Mouse (Mus musculus) heart, postnatal 10 days (tissue): ENCODE data around the gene Alox5. TPM values are rescaled to one million over a fixed set of nuclear protein-coding genes. Genes with fewer than 3 reads are reported as not detected.

Experiments
- DNase-seq, 2 experiments: peaks; one replicate each; pipeline ENCODE4 v3.0.0; 2021
- intact Hi-C: fragments of 180-260 bp; cut with DNase I; formaldehyde crosslinking; loops from one replicate; pipeline ENCODE4 v1.15.1; 2025
- total RNA-seq, 2 experiments: library from RNA; stranded (reverse); gene quantifications; 2 replicates each; pipeline ENCODE4 v1.2.3; 2021

The Alox5 gene
- total RNA-seq, 2 experiments from 2014 or later, result 4.3 to 4.6 TPM

GRCm38 (mm10) chr6:116388068-116388467, 72.9 kb downstream of the Alox5 start:
- intact Hi-C loops, result no loop called here
- DNase-seq, result no peak

- intact Hi-C loops, result no loop called here
- DNase-seq, result no peak
Measured at GRCm38 (mm10) chr6:116386506-116386905, 74.5 kb downstream of the Alox5 start.

DNA sequence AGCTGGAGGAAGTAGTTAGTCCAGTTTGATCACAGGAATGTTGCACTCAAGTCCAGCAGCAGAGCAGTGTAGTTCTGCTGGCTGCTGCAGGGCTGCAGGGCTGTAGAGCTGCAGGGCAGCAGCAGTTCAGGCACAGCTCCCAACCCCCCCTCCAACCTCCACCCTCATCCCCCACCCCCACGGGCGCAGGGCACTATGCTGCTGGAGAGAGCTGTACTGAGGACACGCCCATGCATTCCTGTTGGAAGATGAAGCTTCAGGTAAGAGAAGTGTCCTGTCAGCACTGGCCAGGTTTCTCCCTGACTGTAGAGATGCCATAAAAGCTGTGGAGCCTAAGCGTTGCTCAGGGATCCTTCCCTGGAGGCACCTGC, 74.9 kb downstream of the Alox5 start:
- intact Hi-C loops, result no loop called here
- DNase-seq, result no peak

DNA sequence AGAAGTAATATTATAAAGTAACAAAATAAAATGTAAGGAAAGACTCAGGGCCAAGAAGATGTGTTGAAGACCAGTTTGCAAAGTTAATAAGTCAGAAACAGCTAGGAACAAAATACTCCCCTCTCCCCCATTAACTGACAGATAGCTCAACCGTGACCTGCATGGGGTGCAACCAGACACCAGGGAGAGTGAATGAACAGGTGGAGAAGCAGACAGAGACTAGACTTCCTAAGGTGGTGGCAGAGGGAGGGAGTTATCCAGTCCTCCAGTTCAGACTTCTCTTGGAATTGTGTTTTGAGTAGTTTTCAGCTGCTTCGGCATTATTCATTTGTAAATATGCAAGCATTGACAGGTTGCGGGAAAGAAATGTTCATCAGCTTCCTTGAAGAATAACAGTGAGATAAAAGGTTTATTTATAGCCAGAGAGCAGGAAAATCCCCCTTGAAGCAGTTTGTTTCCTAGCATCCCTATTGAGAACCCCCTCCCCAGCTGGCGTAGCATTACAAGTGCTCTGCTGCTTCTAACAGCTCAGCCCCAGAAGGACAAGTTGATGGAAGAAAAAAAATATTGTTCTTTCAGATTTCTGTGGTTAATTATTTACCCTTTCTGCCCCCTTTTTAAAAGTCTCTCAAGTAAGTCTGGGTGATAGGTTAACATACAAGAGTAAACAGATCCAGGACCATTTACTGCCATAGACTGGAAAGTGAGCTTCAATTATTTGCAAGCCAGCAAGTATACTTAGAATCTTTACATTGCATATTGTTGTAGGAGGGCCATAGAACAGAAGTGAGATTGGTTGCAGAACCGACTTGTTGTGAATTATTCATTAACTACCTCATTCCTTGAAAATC, 75.6 kb downstream of the Alox5 start:
- intact Hi-C loops, result no loop called here
- DNase-seq, result no peak

- DNase-seq, result no peak
- intact Hi-C loops, result no loop called here
Measured at GRCm38 (mm10) chr6:116383582-116383981, 77.4 kb downstream of the Alox5 start.

GRCm38 (mm10) chr6:116381605-116382004, 79.4 kb downstream of the Alox5 start:
- no peak for DNase-seq
- intact Hi-C loops, result no loop called here

- DNase-seq, result no peak
- intact Hi-C loops, result no loop called here
Measured at GRCm38 (mm10) chr6:116380157-116380556, 80.8 kb downstream of the Alox5 start.

GRCm38 (mm10) chr6:116378892-116379291, 82.1 kb downstream of the Alox5 start:
- intact Hi-C loops, result no loop called here
- DNase-seq, result no peak

- intact Hi-C loops, result no loop called here
Measured at GRCm38 (mm10) chr6:116374618-116375017, 86.4 kb downstream of the Alox5 start.

GRCm38 (mm10) chr6:116374136-116374535, 86.8 kb downstream of the Alox5 start:
- no peak for DNase-seq
- intact Hi-C loops, result no loop called here

More at GRCm38 (mm10) chr6:116374618-116375017, 86.4 kb downstream of the Alox5 start:
- no peak for DNase-seq

- DNase-seq, result no peak
- intact Hi-C loops, result no loop called here
Measured at GRCm38 (mm10) chr6:116371500-116371899, 89.5 kb downstream of the Alox5 start.

DNA sequence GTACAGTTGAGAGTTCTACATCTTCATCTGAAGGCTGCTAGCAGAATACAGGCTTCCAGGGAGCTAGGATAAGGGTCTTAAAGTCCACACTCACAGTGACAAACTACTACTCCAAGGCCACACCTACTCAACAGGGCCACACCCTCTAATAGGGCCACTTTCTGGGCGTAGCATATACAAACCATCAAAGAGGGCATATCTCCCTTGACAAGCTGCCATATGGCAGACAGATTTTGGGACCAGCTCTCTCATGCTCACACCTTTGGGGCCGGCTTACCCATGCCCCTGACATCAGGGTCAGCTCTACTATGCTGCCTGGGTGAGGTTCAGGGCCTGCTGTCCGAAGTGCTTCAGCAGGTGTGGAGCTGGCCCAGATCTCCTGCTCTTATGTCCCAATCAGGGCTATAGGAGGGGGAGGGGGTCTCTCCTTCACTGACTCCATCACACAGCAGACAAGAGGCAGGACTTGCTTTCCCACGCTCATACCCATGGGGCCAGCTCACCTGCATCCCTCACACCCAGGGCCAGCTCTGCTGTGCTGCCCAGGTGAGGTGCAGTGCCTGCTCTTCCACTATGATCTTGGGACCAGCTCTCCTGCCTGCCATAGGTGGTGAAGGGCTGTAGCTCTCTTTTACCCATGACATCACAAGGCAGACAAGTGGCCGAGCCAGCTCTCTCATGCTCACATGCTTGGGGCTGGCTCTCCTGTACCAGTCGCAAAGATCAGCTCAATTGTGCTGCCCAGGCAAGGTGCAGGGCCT, 90.6 kb downstream of the Alox5 start:
- no peak for DNase-seq

GRCm38 (mm10) chr6:116369811-116370210, 91.2 kb downstream of the Alox5 start:
- intact Hi-C loops, result no loop called here
- no peak for DNase-seq

More for the DNA sequence above, 90.6 kb downstream of the Alox5 start:
- intact Hi-C loops, result no loop called here

- intact Hi-C loops, result no loop called here
- no peak for DNase-seq
Measured at GRCm38 (mm10) chr6:116367971-116368370, 93.0 kb downstream of the Alox5 start.

DNA sequence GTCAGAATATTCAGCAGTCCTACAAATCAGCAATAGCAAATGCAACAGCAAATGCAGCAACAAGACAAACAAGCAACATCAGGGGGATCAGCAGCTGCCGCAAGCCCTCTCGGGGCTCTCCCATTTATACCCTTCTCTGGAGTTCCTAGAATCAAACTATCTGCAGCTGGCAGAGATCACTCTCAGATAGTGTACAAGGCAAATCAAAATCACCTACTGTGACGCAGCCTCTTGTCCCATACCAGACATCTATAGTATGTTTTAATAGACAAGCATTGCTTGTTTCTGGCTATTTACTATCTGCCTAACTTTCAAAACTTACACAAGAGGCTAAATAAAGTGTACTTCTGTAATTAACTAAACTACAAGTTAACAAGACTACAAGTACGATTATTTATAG, 99.0 kb downstream of the Alox5 start:
- no peak for DNase-seq
- intact Hi-C loops, result no loop called here

DNA sequence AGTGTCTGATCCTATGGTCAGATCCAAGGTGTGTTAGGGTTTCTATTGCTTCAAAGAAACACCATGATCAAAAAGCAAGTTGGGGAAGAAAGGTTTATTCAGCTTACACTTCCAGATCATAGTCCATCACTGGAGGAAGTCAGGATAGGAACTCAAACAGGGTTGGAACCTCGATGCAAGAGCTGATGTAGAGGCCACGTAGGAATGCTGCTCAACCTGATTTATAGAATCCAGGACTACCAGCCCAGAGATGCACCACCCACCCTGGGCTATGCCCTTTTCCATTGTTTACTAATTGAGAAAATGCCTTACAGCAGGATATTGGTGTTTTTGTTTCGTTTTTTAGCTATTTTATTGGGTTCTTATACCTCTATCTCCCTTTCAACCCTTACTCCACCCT, 99.5 kb downstream of the Alox5 start:
- no peak for DNase-seq

More for the DNA sequence above, 99.5 kb downstream of the Alox5 start:
- intact Hi-C loops, result no loop called here

Other genes with a start within 250 kb of the Alox5 start
- gene Zfand4, start 197.0 kb downstream of the Alox5 start, total RNA-seq, result 1 to 10 TPM; 3.9 to 4.7 TPM
- gene March8, start 123.2 kb downstream of the Alox5 start, total RNA-seq, result 10 to 100 TPM; 39.1 to 45.4 TPM
- gene Olfr211, start 27.9 kb upstream of the Alox5 start, total RNA-seq, result not detected
- gene Olfr212, start 45.3 kb upstream of the Alox5 start, total RNA-seq, result not detected
- gene Olfr213, start 77.3 kb upstream of the Alox5 start, total RNA-seq, result not detected
- gene Gm5580, start 90.0 kb upstream of the Alox5 start, total RNA-seq, result 1 to 10 TPM; 3.1 to 3.2 TPM
- not detected for gene Olfr214, start 93.1 kb upstream of the Alox5 start, total RNA-seq
- gene Olfr215, start 123.0 kb upstream of the Alox5 start, total RNA-seq, result not detected
- 10 to 100 TPM; 33.9 to 38.5 TPM for gene Zfp422, start 167.8 kb upstream of the Alox5 start, total RNA-seq
- 10 to 100 TPM; 41.6 to 75.0 TPM for gene Depp1, start 189.4 kb upstream of the Alox5 start, total RNA-seq
- gene Rassf4, start 212.8 kb upstream of the Alox5 start, total RNA-seq, result 1 to 10 TPM; 5.0 to 6.5 TPM